Mouse (Mus musculus): ENCODE data around the gene Sdsl. TPM values are rescaled to one million over a fixed set of nuclear protein-coding genes. Genes with fewer than 3 reads are reported as not detected.

Sdsl gene
- not detected for polyA plus RNA-seq (2014; fragmentation: Illumina TruSeq; extraction: RNeasy Lipid Tissue Mini Kit (QIAGEN cat#74804); ENCODE audit: low read depth, low replicate concordance)

GRCm38 (mm10) chr5:120472770-120473169 is at the start of gene Sdsl:
Sdsl (minus strand) TSS chr5:120472810.

GRCm38 (mm10) chr5:120510982-120511642 is 38.5 kb upstream of the Sdsl start, which contains the start of gene Slc8b1:
Slc8b1 (plus strand) TSS chr5:120511168.

GRCm38 (mm10) chr5:120503144-120503795 is 30.7 kb upstream of the Sdsl start, which contains the start of gene Plbd2:
Plbd2 (minus strand) TSS chr5:120503625.

GRCm38 (mm10) chr5:120476296-120476695 is 3.7 kb upstream of the Sdsl start, which contains the start of gene Sds:
Sds (plus strand) TSS chr5:120476526.

GRCm38 (mm10) chr5:120431649-120432485 is 40.7 kb downstream of the Sdsl start, which contains the start of gene Lhx5:
Lhx5 (plus strand) TSS chr5:120431699.

Other genes starting within 250 kb of the Sdsl start
- gene Lhx5, start 41.1 kb downstream of the Sdsl start, polyA plus RNA-seq (2014; fragmentation: Illumina TruSeq; extraction: RNeasy Lipid Tissue Mini Kit (QIAGEN cat#74804); ENCODE audit: low read depth, low replicate concordance): not detected
- gene Sds, start 3.7 kb upstream of the Sdsl start, polyA plus RNA-seq (2014; fragmentation: Illumina TruSeq; extraction: RNeasy Lipid Tissue Mini Kit (QIAGEN cat#74804); ENCODE audit: low read depth, low replicate concordance): not detected
- gene Plbd2, start 30.8 kb upstream of the Sdsl start, polyA plus RNA-seq (2014; fragmentation: Illumina TruSeq; extraction: RNeasy Lipid Tissue Mini Kit (QIAGEN cat#74804); ENCODE audit: low read depth, low replicate concordance): 1.7 TPM
- gene Slc8b1, start 38.4 kb upstream of the Sdsl start, polyA plus RNA-seq (2014; fragmentation: Illumina TruSeq; extraction: RNeasy Lipid Tissue Mini Kit (QIAGEN cat#74804); ENCODE audit: low read depth, low replicate concordance): 0.58 TPM
- gene Tpcn1, start 115.9 kb upstream of the Sdsl start, polyA plus RNA-seq (2014; fragmentation: Illumina TruSeq; extraction: RNeasy Lipid Tissue Mini Kit (QIAGEN cat#74804); ENCODE audit: low read depth, low replicate concordance): 3.8 TPM
- gene Iqcd, start 116.2 kb upstream of the Sdsl start, polyA plus RNA-seq (2014; fragmentation: Illumina TruSeq; extraction: RNeasy Lipid Tissue Mini Kit (QIAGEN cat#74804); ENCODE audit: low read depth, low replicate concordance): not detected
- gene Rita1, start 139.8 kb upstream of the Sdsl start, polyA plus RNA-seq (2014; fragmentation: Illumina TruSeq; extraction: RNeasy Lipid Tissue Mini Kit (QIAGEN cat#74804); ENCODE audit: low read depth, low replicate concordance): not detected
- 0.58 TPM for gene Ddx54, start 139.9 kb upstream of the Sdsl start, polyA plus RNA-seq (2014; fragmentation: Illumina TruSeq; extraction: RNeasy Lipid Tissue Mini Kit (QIAGEN cat#74804); ENCODE audit: low read depth, low replicate concordance)
- not detected for gene Cfap73, start 161.4 kb upstream of the Sdsl start, polyA plus RNA-seq (2014; fragmentation: Illumina TruSeq; extraction: RNeasy Lipid Tissue Mini Kit (QIAGEN cat#74804); ENCODE audit: low read depth, low replicate concordance)
- not detected for gene Rasal1, start 176.0 kb upstream of the Sdsl start, polyA plus RNA-seq (2014; fragmentation: Illumina TruSeq; extraction: RNeasy Lipid Tissue Mini Kit (QIAGEN cat#74804); ENCODE audit: low read depth, low replicate concordance)
- gene Dtx1, start 239.1 kb upstream of the Sdsl start, polyA plus RNA-seq (2014; fragmentation: Illumina TruSeq; extraction: RNeasy Lipid Tissue Mini Kit (QIAGEN cat#74804); ENCODE audit: low read depth, low replicate concordance): 0.52 TPM

All from adrenal gland, adult 10 weeks (tissue).